Mouse (Mus musculus): ENCODE data around the gene Arid1a. TPM values are rescaled to one million over a fixed set of nuclear protein-coding genes. Genes with fewer than 3 reads are reported as not detected.

The Arid1a gene
- polyA plus RNA-seq, 1 experiment from 2014 or later: 24.2 TPM

DNA sequence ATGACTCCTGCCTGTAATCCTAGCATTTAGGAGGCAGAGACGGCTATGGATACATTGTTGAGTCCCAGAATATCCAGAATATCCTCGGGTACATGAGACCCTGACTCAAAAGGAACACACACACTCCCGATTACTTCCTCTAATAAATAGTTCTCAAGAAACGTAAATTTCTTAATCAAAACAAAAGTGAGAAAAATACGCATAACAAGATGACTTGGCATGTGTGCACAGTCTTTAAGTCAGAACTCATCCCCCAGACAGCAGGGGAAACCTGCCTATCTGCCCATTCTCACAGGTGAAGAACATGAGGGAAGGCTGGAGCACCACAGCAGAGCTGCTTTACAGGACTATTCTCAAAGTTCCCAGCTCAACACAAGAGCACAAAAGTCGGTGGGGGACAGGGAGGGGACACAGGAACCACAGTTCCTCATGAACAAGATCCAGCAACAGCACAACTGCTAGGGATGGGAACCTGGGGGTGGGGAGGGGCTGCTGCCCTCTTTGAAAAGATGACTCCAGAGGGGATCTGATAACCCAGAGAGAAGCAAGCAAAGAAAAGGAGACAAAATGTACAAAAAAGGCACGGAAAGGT, 6.3 kb downstream of the Arid1a start:
- ATAC-seq: no peak
- Histone ChIP-seq H3K4me2 (ENCODE audit: low read length) (peak overlapping the region; percentile 86), H3K36me3 (ENCODE audit: control insufficient read depth, insufficient read depth, low read length) (no peaks in the 10 kb centered on the region), H3K9me3 (ENCODE audit: control insufficient read depth, low read length) (no peaks in the 10 kb centered on the region), H3K27me3 (replicated peaks; ENCODE audit: control insufficient read depth, insufficient read depth, low read length) (no peaks in the 10 kb centered on the region), H3K4me1 (ENCODE audit: control insufficient read depth, insufficient read depth, low read depth, low read length) (peaks cover 49% of the 10 kb centered on the region), H3K9ac (ENCODE audit: low read depth, low read length) (peak overlapping the region; percentile 55), H3K4me3 (ENCODE audit: low read length) (peak overlapping the region; percentile 90), H3K27ac (ENCODE audit: low read depth, low read length) (no peak overlapping the region)
- WGBS: 27% methylated on average over 7 of the region's 7 CpGs

DNA sequence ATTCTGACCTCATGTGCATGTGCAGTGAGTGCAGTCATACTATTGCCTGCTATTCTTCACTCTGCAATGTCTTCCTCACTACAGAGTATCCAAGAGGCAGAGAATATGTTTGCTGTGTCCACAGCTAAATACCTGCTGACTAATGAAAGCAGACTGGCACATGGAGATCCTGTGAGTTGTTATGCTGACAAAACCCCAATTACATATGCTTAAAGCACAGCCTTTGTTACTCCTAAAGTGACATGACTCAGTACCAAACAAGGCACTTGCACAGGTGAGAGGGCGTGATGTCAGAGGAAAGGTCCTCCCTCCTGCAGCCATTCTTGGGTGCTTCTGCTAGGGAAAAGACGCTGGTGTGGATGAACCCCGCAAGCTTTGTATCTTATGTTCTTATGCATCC, 21.3 kb downstream of the Arid1a start:
- Histone ChIP-seq H3K36me3 (ENCODE audit: control insufficient read depth, insufficient read depth, low read length) (no peaks in the 10 kb centered on the region; the same call in 1 of the 2 replicates), H3K9me3 (ENCODE audit: control insufficient read depth, low read length) (no peaks in the 10 kb centered on the region), H3K27ac (ENCODE audit: low read depth, low read length) (no peak overlapping the region), H3K27me3 (replicated peaks; ENCODE audit: control insufficient read depth, insufficient read depth, low read length) (no peaks in the 10 kb centered on the region), H3K9ac (ENCODE audit: low read depth, low read length) (no peak overlapping the region), H3K4me2 (ENCODE audit: low read length) (no peak overlapping the region), H3K4me3 (ENCODE audit: low read length) (no peak overlapping the region), H3K4me1 (ENCODE audit: control insufficient read depth, insufficient read depth, low read depth, low read length) (peaks cover 33% of the 10 kb centered on the region)
- no peak; the same call in 1 of the 2 replicates for ATAC-seq
- 91% methylated on average over 3 of the region's 3 CpGs for WGBS

DNA sequence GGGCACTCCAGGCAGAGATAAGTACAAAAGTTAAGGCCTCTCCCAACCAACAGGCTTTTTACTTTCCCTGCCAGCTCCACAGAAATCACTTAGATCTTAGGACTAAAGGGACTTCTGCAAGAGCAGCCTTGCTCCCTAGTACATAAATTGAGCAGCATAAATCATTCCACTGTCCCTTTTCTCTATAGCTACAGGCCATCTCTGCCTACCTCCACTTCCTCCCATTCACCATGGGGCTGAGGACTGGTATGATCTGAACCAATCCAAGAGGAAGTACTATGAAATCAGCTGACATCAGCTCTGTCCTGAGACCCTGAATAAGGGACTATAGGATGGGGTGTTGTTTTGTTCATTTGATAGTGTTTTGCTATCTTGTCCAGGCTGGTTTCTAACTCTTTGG, 26.4 kb downstream of the Arid1a start:
- H3K27ac ChIP-seq (ENCODE audit: low read depth, low read length): peak overlapping the region; percentile 76
- peak overlapping the region; percentile 46 for H3K4me2 ChIP-seq (ENCODE audit: low read length)
- no peaks in the 10 kb centered on the region for H3K9me3 ChIP-seq (ENCODE audit: control insufficient read depth, low read length)
- peak; percentile 46 for ATAC-seq
- no peaks in the 10 kb centered on the region; the same call in 1 of the 2 replicates for H3K36me3 ChIP-seq (ENCODE audit: control insufficient read depth, insufficient read depth, low read length)
- H3K27me3 ChIP-seq (replicated peaks; ENCODE audit: control insufficient read depth, insufficient read depth, low read length): no peaks in the 10 kb centered on the region
- 0 out of 2 replicates have a peak overlapping the region, but pooled peaks have one; percentile 6 for H3K4me3 ChIP-seq (ENCODE audit: low read length)
- peak overlapping the region; percentile 24; the same call in 1 of the 2 replicates for H3K9ac ChIP-seq (ENCODE audit: low read depth, low read length)
- H3K4me1 ChIP-seq (ENCODE audit: control insufficient read depth, insufficient read depth, low read depth, low read length): peaks cover 61% of the 10 kb centered on the region

DNA sequence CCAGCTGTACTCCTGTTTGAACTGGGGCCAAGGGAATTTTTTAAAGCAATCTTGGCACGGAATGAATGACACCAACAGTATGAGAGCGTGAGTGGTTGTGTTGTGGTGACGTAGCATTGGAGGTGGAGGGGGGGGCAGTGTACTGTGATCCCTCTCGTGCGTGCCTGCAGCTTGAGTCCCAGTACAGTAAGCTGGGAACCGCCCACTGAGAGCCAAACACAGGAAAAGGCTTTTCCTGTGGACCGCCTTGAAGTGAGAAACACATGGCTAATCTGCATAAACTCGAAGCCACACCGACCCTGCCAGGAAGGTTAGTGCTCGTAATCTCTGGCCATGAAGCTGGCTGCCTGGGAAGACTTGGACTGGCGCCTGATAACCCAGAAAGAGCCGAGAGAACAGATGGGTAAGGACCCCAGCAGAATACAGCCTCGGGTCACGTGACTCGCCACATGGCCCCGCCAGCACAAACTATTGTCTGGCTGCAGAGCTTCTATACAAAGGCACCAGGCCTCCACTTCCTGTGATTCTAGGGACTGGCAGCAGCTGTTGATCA, 27.0 kb downstream of the Arid1a start:
- WGBS: 0% methylated on average over 16 of the region's 16 CpGs
- Histone ChIP-seq H3K27ac (ENCODE audit: low read depth, low read length) (peak overlapping the region; percentile 76), H3K9me3 (ENCODE audit: control insufficient read depth, low read length) (no peaks in the 10 kb centered on the region), H3K4me2 (ENCODE audit: low read length) (peak overlapping the region; percentile 46), H3K9ac (ENCODE audit: low read depth, low read length) (peak overlapping the region; percentile 24; the same call in 1 of the 2 replicates), H3K36me3 (ENCODE audit: control insufficient read depth, insufficient read depth, low read length) (no peaks in the 10 kb centered on the region), H3K4me3 (ENCODE audit: low read length) (peak overlapping the region; percentile 6; the same call in 1 of the 2 replicates), H3K27me3 (replicated peaks; ENCODE audit: control insufficient read depth, insufficient read depth, low read length) (no peaks in the 10 kb centered on the region), H3K4me1 (ENCODE audit: control insufficient read depth, insufficient read depth, low read depth, low read length) (peaks cover 61% of the 10 kb centered on the region)
- ATAC-seq: peak; percentile 92

DNA sequence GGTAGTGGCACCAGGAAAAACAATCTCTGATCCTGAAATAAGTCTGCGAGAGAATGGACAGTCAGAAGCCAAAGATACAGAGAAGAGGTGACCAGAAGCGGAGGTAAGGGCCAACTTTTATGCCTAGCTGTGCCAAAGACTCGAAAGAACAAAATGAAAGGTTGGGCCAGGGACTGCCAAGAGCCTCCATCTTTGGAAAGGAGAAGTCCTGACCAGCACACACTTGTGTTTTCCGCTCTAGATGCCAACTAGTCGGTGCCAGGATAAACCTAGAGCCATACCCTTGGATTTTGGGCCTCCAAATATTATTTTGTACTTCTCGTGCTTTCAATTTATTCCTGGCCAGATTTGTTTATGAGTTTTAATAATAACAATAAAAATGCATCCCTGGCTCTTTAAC, 27.6 kb downstream of the Arid1a start:
- no peaks in the 10 kb centered on the region for H3K36me3 ChIP-seq (ENCODE audit: control insufficient read depth, insufficient read depth, low read length)
- peaks cover 59% of the 10 kb centered on the region for H3K4me1 ChIP-seq (ENCODE audit: control insufficient read depth, insufficient read depth, low read depth, low read length)
- H3K27ac ChIP-seq (ENCODE audit: low read depth, low read length): peak overlapping the region; percentile 76
- no peaks in the 10 kb centered on the region for H3K27me3 ChIP-seq (replicated peaks; ENCODE audit: control insufficient read depth, insufficient read depth, low read length)
- no peak overlapping the region for H3K4me3 ChIP-seq (ENCODE audit: low read length)
- H3K4me2 ChIP-seq (ENCODE audit: low read length): peak overlapping the region; percentile 46
- WGBS: 53% methylated on average over 6 of the region's 6 CpGs
- H3K9ac ChIP-seq (ENCODE audit: low read depth, low read length): no peak overlapping the region
- no peaks in the 10 kb centered on the region for H3K9me3 ChIP-seq (ENCODE audit: control insufficient read depth, low read length)
- ATAC-seq: no peak

DNA sequence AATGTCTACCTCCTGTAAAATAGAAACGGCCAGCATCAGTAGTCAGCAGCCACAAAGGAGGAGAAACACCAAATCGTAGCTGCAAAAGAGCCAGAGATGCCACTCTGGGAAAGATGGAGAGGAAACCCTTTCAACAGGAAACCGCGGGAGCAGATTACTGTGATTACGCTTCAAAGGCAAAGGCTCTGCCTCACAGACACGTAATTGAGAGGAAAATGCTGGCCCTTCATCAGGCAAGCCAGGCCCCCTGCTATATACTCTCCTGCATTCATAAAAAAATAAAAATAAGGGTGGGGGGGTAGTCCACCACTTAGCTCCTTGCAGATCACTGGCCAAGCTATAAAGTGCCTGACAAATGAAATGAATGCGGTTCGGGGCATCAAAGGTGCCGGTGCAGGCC, 28.3 kb downstream of the Arid1a start:
- H3K9ac ChIP-seq (ENCODE audit: low read depth, low read length): no peak overlapping the region

DNA sequence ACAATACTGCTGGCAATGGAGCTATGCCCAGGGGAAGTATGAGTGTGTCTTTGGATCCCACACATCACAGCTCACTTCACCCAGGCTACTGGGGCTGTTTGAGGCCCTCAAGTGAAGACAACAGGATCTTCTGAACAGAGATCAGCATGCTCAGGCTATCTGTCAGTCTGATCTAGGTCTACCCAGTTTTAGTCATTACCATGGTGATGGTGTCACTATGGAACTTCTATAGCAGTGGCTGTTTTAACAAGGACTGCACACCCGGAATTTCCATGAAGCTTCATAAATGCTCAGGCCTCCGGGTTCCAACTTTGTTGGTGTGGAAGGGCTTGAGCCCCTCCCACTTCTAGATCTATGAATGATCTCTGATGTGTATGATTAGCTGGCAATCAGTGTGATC, 30.9 kb downstream of the Arid1a start:
- Histone ChIP-seq H3K36me3 (ENCODE audit: control insufficient read depth, insufficient read depth, low read length) (peaks cover 11% of the 10 kb centered on the region), H3K27ac (ENCODE audit: low read depth, low read length) (no peak overlapping the region), H3K27me3 (replicated peaks; ENCODE audit: control insufficient read depth, insufficient read depth, low read length) (no peaks in the 10 kb centered on the region), H3K4me3 (ENCODE audit: low read length) (no peak overlapping the region), H3K4me1 (ENCODE audit: control insufficient read depth, insufficient read depth, low read depth, low read length) (peaks cover 35% of the 10 kb centered on the region), H3K4me2 (ENCODE audit: low read length) (no peak overlapping the region), H3K9me3 (ENCODE audit: control insufficient read depth, low read length) (no peaks in the 10 kb centered on the region), H3K9ac (ENCODE audit: low read depth, low read length) (no peak overlapping the region)
- WGBS: 52% methylated on average over 2 of the region's 2 CpGs
- ATAC-seq: no peak

More for the DNA sequence above, 28.3 kb downstream of the Arid1a start:
- Histone ChIP-seq H3K4me3 (ENCODE audit: low read length) (no peak overlapping the region), H3K9me3 (ENCODE audit: control insufficient read depth, low read length) (no peaks in the 10 kb centered on the region), H3K27me3 (replicated peaks; ENCODE audit: control insufficient read depth, insufficient read depth, low read length) (no peaks in the 10 kb centered on the region), H3K27ac (ENCODE audit: low read depth, low read length) (peak overlapping the region; percentile 8; the same call in 1 of the 2 replicates), H3K36me3 (ENCODE audit: control insufficient read depth, insufficient read depth, low read length) (no peaks in the 10 kb centered on the region), H3K4me1 (ENCODE audit: control insufficient read depth, insufficient read depth, low read depth, low read length) (peaks cover 52% of the 10 kb centered on the region), H3K4me2 (ENCODE audit: low read length) (no peak overlapping the region)
- 35% methylated on average over 9 of the region's 9 CpGs for WGBS
- ATAC-seq: no peak

DNA sequence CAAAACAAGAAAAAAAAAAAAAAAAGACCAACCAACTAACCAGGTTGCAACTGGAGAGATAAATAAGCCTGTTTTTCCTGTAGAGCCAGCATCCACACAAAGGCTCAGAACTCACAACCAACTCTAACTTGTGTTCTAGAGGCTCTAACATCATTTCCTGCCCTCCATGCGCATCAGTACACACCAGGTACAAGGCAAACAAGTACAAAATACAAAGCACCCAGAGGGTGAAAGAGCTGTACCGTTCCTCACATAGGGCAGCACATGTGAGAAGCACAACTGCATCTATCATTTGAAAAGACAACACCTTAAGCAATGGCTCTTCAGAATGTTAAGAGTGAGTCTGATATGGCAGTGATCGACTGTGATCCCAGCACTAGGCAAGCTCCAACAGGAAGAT, 36.8 kb downstream of the Arid1a start:
- H3K27ac ChIP-seq (ENCODE audit: low read depth, low read length): no peak overlapping the region
- H3K4me1 ChIP-seq (ENCODE audit: control insufficient read depth, insufficient read depth, low read depth, low read length): no peaks in the 10 kb centered on the region
- no peak for ATAC-seq
- H3K36me3 ChIP-seq (ENCODE audit: control insufficient read depth, insufficient read depth, low read length): peaks cover 25% of the 10 kb centered on the region
- no peaks in the 10 kb centered on the region for H3K9me3 ChIP-seq (ENCODE audit: control insufficient read depth, low read length)
- no peak overlapping the region for H3K9ac ChIP-seq (ENCODE audit: low read depth, low read length)
- H3K4me3 ChIP-seq (ENCODE audit: low read length): no peak overlapping the region
- H3K4me2 ChIP-seq (ENCODE audit: low read length): no peak overlapping the region
- 92% methylated on average over 3 of the region's 3 CpGs for WGBS
- H3K27me3 ChIP-seq (replicated peaks; ENCODE audit: control insufficient read depth, insufficient read depth, low read length): no peaks in the 10 kb centered on the region

DNA sequence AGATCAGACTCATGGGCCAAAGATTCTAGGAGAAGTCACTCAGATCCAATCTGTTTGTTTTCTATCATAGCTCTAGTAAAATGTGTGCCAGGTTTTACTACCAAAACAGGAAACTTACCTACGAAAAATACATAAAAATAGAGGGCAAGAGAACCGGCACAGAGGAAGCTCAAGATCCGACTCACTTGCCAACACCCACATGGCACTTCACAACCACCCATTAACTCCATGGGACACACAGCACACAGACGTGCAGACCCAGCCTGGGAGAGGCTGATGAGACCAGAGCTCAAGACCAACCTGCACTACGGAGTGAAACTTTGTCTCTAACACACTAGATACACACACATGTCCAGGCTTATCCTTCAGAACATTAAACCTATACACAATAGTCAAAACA, 43.8 kb downstream of the Arid1a start:
- Histone ChIP-seq H3K27ac (ENCODE audit: low read depth, low read length) (no peak overlapping the region), H3K36me3 (ENCODE audit: control insufficient read depth, insufficient read depth, low read length) (0 out of 2 replicates have a peak, but pooled peaks cover 3% of the 10 kb centered on the region), H3K27me3 (replicated peaks; ENCODE audit: control insufficient read depth, insufficient read depth, low read length) (no peaks in the 10 kb centered on the region), H3K9ac (ENCODE audit: low read depth, low read length) (no peak overlapping the region), H3K9me3 (ENCODE audit: control insufficient read depth, low read length) (no peaks in the 10 kb centered on the region), H3K4me1 (ENCODE audit: control insufficient read depth, insufficient read depth, low read depth, low read length) (no peaks in the 10 kb centered on the region; the same call in 1 of the 2 replicates), H3K4me2 (ENCODE audit: low read length) (no peak overlapping the region), H3K4me3 (ENCODE audit: low read length) (no peak overlapping the region)
- no peak for ATAC-seq
- WGBS: 92% methylated on average over 5 of the region's 5 CpGs
